Mouse (Mus musculus) kidney, adult 9 months (tissue): ENCODE data around the gene Ebf4.

Source experiments
- DNase-seq: peaks from one replicate; pipeline ENCODE4 v3.0.0; 2022

The Ebf4 gene

GRCm38 (mm10) chr2:130390993-130391625, 96.1 kb downstream of the Ebf4 start:
- DNase-seq = no peak

GRCm38 (mm10) chr2:130392836-130393235, 97.9 kb downstream of the Ebf4 start:
- no peak for DNase-seq

GRCm38 (mm10) chr2:130395696-130396095, 100.7 kb downstream of the Ebf4 start:
- no peak for DNase-seq

DNA sequence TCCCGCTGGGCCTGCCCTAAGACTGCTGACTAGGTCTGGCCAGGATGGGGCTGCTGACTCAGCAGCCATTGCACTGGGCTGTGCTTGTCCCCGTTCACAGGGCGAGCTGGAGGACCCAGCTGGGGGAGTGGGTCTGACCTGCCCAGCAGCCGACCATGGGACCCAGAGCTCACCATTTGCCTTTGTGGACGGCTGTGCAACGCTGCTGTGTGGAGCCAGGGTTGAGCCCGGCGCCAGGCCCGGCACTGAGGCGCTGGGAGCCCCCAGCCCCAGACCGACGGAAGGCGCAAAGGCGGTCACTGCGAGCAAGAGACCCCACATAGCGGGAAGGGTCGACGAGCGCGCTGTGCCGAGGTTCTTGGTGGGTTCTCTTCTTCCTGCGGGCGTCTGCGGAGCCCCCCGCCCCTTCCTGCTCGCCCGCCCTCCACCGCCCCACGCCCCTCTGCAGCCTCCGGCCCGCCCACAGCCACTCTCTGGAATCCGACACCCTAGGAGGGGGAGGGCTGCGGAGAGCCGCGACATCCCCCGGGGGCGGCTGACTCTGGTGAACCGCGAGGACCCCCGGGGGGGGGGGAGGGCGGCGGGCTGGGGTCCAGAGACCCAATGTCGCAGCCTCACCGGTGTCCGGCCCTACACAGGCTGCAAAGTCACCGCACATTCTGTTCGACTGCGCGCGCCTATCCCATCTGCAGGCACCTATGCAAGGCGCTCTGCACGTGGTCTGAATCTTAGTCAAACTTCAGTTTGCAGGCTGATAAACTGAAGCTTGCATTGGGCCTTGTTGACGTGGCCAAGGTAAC, 102.4 kb downstream of the Ebf4 start, which contains the start of gene Cpxm1:
Cpxm1 (minus strand) TSS at position 389 of the 800 bp plus-strand sequence.
- no peak for DNase-seq

DNA sequence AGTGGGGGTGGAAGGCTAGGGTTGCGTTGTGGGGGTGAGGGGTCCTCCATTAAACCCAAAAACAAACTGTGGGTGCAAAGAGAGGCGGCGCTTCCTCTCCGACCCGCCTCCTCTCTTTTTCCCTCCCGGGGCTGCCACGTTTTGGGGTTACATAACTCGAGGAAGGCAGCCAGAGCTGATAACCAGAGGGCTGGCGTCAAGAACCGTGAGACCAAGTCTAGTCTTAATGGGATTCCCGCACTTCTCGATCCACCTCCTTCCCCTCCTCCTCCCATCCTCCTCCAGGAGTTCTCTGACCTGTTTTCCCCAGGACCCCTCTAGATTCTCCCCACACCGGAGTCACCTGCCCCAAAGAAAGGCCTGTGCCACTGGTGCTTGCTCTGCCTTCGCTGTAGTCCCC, 103.1 kb downstream of the Ebf4 start:
- no peak for DNase-seq

DNA sequence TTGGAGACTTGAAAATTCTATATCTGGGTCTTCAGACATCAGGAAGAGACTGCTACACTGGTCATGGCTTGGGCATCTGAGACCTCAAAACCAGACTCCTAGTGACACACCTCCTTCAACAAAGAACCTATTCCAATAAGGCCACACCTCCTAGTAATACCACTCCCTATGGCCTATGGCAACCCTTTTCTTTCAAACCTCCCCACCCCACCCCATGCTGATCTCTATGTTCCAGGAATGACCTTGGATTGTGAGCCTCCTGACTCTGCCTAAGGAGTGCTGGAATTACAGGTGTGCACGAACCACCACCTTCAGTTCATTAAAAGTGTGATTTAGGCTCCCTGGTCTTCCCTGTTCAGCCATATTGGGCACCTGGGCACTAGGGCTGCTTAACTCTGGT, 105.1 kb downstream of the Ebf4 start:
- DNase-seq = no peak

- DNase-seq = no peak
Observed at GRCm38 (mm10) chr2:130401891-130402290, 106.9 kb downstream of the Ebf4 start.

GRCm38 (mm10) chr2:130404939-130405338, 110.0 kb downstream of the Ebf4 start, which contains the start of the genes Gm28372 and 1700020A23Rik:
Gene Gm28372 (plus strand): TSS chr2:130405239.
Gene 1700020A23Rik (plus strand): TSS chr2:130405259.
- no peak for DNase-seq

DNA sequence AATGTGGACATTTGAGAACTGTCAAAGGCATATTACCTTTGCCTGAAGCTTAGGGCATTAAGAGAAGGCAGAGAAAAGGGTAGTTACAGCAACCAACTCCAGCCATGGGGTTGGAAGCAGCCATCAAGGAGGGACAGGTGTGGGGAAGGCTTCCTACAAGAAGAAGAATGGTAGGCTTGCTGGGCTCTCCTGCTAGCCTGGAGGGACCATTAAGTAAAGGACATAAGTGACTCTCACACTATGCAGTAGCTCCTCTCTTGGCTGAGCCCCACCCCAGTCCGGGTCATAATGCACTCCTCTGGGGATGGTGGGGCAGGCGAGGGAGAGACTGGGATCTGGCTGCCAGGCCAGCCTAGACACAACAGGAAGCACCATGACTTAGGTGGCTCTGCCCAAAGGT, 111.2 kb downstream of the Ebf4 start, which contains the start of gene Tmem239:
Tmem239 (plus strand) TSS at position 301 of the 400 bp plus-strand sequence.
- no peak for DNase-seq

- DNase-seq = no peak
Observed at GRCm38 (mm10) chr2:130408194-130408593, 113.2 kb downstream of the Ebf4 start.

DNA sequence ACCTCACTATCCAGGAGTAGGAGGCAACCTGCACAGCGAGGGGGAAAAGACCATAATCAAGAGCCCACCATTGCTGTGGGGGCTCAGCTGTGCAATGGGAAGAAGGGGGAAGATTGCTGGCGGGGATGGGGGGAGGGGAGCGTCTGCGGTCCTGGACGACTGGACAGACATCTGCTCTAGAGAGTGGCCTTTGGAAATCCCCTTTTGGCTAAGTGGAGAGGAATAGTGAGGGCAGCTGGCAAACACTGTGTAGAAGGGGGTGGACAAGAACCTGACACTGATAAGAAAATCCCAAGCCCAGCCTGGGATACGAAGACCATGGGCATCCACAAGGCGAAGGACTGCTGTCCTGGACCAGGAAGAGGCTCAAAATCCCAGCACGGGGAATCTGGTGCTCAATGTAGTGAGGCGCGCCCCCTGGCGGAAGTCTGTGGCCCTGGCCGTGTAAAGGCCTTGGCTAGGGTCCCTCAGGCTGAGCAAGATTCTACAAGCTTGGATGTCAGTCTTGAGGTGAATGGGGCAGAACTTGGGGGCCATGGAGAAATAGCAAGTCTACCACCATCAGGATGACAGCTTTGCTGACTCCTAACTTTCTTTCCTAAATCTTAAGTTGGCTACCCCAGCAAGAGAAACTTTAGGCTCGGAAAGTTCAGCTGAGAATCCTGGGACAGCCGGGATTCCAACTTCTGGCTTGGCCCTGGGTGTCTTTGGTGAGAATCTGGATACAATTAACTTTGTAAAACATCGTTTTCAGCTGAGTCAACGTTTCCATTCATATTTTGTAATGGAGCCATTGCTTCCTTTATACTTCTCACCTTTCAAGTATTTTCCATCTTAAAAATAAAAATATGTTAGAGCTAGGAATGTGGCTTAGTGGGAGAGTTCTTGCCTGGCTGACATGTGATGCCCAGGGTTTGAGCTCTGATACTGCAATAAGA, 116.9 kb downstream of the Ebf4 start:
- peak; percentile 83 for DNase-seq

- no peak for DNase-seq
Observed at GRCm38 (mm10) chr2:130412775-130413174, 117.8 kb downstream of the Ebf4 start.

DNA sequence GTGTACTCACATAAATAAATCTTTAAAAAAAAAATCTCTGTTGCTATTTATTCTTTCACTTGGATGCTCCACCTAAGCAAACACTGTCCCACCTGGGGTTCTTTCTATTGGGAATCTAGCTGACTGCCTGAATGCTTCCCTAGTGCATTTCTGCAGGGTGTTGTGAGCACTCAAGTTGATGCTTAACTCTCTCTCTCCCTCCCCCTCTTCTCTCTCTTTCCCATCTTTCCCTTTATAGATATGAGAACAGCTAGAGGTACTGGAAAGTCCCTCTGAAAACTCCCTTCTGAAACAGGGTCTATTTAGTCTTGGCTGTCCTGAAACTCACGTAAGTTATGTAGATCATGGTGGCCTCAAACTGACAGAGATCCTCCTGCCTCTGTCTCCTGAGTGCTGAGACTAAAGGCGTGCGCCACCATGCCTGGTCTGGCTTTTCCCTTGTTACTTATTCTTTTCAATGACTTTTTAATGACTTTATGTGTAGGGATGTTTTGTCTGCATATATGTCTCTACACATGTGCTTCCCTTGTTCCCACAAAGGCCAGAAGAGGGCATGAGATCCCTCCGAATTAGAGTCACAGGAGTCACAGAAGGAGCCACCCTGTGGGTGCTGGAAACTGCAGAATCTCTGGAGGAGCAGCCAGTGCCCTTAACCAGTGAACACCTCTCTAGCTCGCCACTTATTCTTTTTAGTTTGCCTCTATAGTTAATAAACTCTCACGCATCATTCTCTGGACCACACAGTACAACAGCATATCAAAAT, 119.3 kb downstream of the Ebf4 start:
- no peak for DNase-seq
